Mouse (Mus musculus) myocyte (in vitro differentiated cells): ENCODE results near the gene Tmem189.

ENCODE experiments used
- POLR2AphosphoS2 ChIP-seq: IDR thresholded peaks from one replicate; pipeline ENCODE4 v1.6.1; 2011; ENCODE audit warnings: low read depth, control low read depth; ENCODE audit not compliant: insufficient read length
- TCF12 ChIP-seq: IDR thresholded peaks from one replicate; pipeline ENCODE4 v1.6.1; 2011; ENCODE audit warnings: mild to moderate bottlenecking, control low read depth; ENCODE audit not compliant: poor library complexity, insufficient read depth, severe bottlenecking
- USF1 ChIP-seq: IDR thresholded peaks from one replicate; pipeline ENCODE4 v1.6.1; 2011; ENCODE audit warnings: low read depth, mild to moderate bottlenecking, control low read depth, moderate library complexity

DNA sequence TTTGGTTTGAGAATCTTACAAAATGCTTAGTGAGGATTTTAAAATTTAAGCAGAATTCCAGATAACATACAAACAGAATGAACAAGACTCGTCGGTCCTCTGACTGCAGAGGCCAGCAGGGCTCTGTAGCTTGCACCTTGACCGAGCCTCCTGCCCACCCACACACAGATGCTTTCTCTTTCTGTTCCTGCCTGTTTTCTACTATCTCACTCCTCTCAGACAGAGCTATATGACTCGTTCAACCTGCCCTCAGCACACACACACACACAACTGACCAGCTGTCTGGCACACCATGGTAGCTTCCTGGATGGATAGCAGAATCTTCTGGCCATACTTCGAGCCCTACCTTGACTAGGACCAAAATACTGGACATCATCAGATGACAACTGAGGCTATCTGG, 66.7 kb downstream of the Tmem189 start:
- no peak for TF ChIP-seq USF1
- no peak for TF ChIP-seq POLR2AphosphoS2
- no peak for TF ChIP-seq TCF12
